Mouse (Mus musculus): ENCODE measurements around the gene Kcnd3.

DNA sequence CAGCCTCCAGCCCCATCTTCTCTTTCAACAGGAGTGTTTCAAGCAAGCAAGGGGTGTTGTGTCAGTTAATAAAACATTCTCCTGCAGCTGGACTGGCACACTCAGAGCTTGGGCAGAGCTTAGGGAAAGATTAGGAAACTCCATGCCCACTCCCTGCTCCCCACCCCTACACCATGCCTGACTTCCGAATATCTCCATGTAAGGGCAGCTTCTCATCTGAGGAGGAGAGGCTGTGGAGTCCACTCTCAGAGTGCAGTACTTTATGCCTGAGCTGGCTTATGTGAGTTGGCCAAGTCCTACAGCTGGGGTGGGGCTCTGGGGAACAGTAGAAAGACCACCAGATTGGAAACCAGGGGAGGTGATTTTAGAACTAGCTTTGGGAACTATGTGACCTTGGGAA lies 20.4 kb downstream of the Kcnd3 start:
- no peak for TF ChIP-seq POLR2A (IDR thresholded peaks at IDR 0.05; ENCODE audit: extremely low read depth, insufficient read depth, low read length)
- no peak for TF ChIP-seq CTCF (IDR thresholded peaks at IDR 0.05; ENCODE audit: extremely low read depth, insufficient read depth, low read length)
